Mouse (Mus musculus) olfactory bulb, adult 2 months (tissue): Measurements from ENCODE around the gene Gm21190. TPM values are rescaled to one million over a fixed set of nuclear protein-coding genes. Genes with fewer than 3 reads are reported as not detected.

Experiments
- polyA plus RNA-seq: library from polyadenylated mRNA; stranded (reverse); fragments of >200 nt; gene quantifications from 2 replicates; pipeline ENCODE4 v1.2.4, GENCODE M21; 2012; ENCODE audit warnings: low replicate concordance; ENCODE audit not compliant: missing spikeins, insufficient read depth, insufficient read length

Gene Gm21190
- polyA plus RNA-seq, 1 experiment = not detected

Other genes starting within 250 kb of the Gm21190 start
- gene Gm21149, start 52.7 kb downstream of the Gm21190 start, polyA plus RNA-seq = not detected in 2 replicates
- gene Gm21083, start 48.1 kb upstream of the Gm21190 start, polyA plus RNA-seq = not detected in 2 replicates
- gene Speer4d, start 89.8 kb upstream of the Gm21190 start, polyA plus RNA-seq = not detected in 2 replicates
- not detected in 2 replicates for gene 4930572O03Rik, start 127.8 kb upstream of the Gm21190 start, polyA plus RNA-seq
- not detected in 2 replicates for gene Speer4c, start 185.0 kb upstream of the Gm21190 start, polyA plus RNA-seq